In the genomic region with DNA sequence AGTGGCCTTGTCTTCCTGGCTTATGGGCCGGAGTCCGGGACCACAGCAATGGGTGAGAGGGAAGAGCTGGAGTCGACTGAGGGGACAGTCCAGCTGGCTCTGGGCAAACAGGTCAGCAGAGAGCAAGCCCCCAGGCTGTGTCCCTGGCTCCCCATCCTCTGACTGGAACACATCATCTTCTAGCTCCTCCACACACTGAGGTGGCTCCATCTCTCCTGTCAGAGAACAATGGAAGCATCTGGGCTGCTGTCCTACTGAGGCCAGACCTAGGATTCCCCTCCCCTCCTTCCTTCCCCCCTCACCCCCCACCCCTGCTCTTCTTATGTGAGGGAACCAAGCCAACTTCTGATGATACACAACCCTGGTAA, we compare ENCODE assay signal across 8 mouse cellular contexts. TPM values are rescaled to one million over a fixed set of nuclear protein-coding genes. Genes with fewer than 3 reads are reported as not detected.
A peak's percentile ranks its signal among the peaks of the same experiment; 100 is the strongest.
DNase-seq lines count a peak whose midpoint lies in the region; ATAC-seq and TF ChIP-seq lines count a peak whose summit lies in the region.

No protein-coding gene starts in this region.

- no peak overlapping the region for H3K9ac ChIP-seq in forebrain, embryonic 12.5 days
- no peak overlapping the region for H3K9ac ChIP-seq in forebrain, embryonic 11.5 days (ENCODE audit: low read length)
- peak overlapping the region; percentile 9; the same call in 1 of the 2 replicates for H3K9ac ChIP-seq in liver, adult 2 months (ENCODE audit: low read depth, low read length)
- H3K9ac ChIP-seq in limb, embryonic 14.5 days (ENCODE audit: low read depth, low read length, severe bottlenecking), result 0 out of 2 replicates have a peak overlapping the region, but pooled peaks have one; percentile 16

- intact Hi-C loops in left cerebral cortex, postnatal 14 days (cut with DNase I), result loop anchor here (5.0 kb wide), 2 partner anchors 51 to 59 kb away; a partner anchor contains a TSS

- WGBS in forebrain, embryonic 12.5 days, result 29% methylated on average over 3 of the region's 3 CpGs
- WGBS in forebrain, embryonic 11.5 days, result 33% methylated on average over 3 of the region's 3 CpGs
- 82% methylated on average over 3 of the region's 3 CpGs for WGBS in liver, adult 2 months
- 36% methylated on average over 3 of the region's 3 CpGs for WGBS in embryonic facial prominence, embryonic 10.5 days
- 55% methylated on average over 3 of the region's 3 CpGs for WGBS in limb, embryonic 14.5 days

- H3K27ac ChIP-seq in forebrain, embryonic 12.5 days, result no peak overlapping the region
- H3K27ac ChIP-seq in forebrain, embryonic 11.5 days (ENCODE audit: low read depth, low read length), result no peak overlapping the region
- H3K27ac ChIP-seq in liver, adult 2 months (replicated peaks; ENCODE audit: insufficient read depth, low read depth, low read length), result peak overlapping the region; percentile 16; the same call in 1 of the 2 replicates
- H3K27ac ChIP-seq in embryonic facial prominence, embryonic 10.5 days (replicated peaks), result peak overlapping the region; percentile 91
- H3K27ac ChIP-seq in limb, embryonic 14.5 days (replicated peaks; ENCODE audit: low read depth, low read length), result 0 out of 2 replicates have a peak overlapping the region, but pooled peaks have one; percentile 92

- no peaks in the 10 kb centered on the region for H3K9me3 ChIP-seq in forebrain, embryonic 12.5 days
- no peaks in the 10 kb centered on the region for H3K9me3 ChIP-seq in forebrain, embryonic 11.5 days (ENCODE audit: control insufficient read depth, low read length)
- H3K9me3 ChIP-seq in embryonic facial prominence, embryonic 10.5 days, result no peaks in the 10 kb centered on the region
- H3K9me3 ChIP-seq in limb, embryonic 14.5 days (ENCODE audit: control insufficient read depth, low read length), result no peaks in the 10 kb centered on the region

- H3K4me2 ChIP-seq in forebrain, embryonic 12.5 days, result peak overlapping the region; percentile 10; the same call in 1 of the 2 replicates
- H3K4me2 ChIP-seq in forebrain, embryonic 11.5 days (ENCODE audit: low read depth, low read length, severe bottlenecking), result no peak overlapping the region
- H3K4me2 ChIP-seq in limb, embryonic 14.5 days (replicated peaks; ENCODE audit: low read depth, low read length, severe bottlenecking), result peak overlapping the region; percentile 92

- TF ChIP-seq CTCF in liver, adult 2 months (IDR thresholded peaks at IDR 0.05; ENCODE audit: low read depth, low read length), result no peak

- ATAC-seq in forebrain, embryonic 12.5 days (ENCODE audit: low FRiP score), result no peak
- no peak for ATAC-seq in forebrain, embryonic 11.5 days (replicated peaks; ENCODE audit: low FRiP score)
- no peak for ATAC-seq in limb, embryonic 14.5 days (ENCODE audit: low FRiP score, low read depth)

- no peak overlapping the region for H3K4me3 ChIP-seq in forebrain, embryonic 12.5 days (replicated peaks)
- H3K4me3 ChIP-seq in forebrain, embryonic 11.5 days (ENCODE audit: low read depth, low read length), result no peak overlapping the region
- no peak overlapping the region for H3K4me3 ChIP-seq in liver, adult 2 months (ENCODE audit: insufficient read depth, low read depth, low read length)
- H3K4me3 ChIP-seq in embryonic facial prominence, embryonic 10.5 days, result peak overlapping the region; percentile 93
- H3K4me3 ChIP-seq in limb, embryonic 14.5 days (replicated peaks; ENCODE audit: low read length), result peak overlapping the region; percentile 87; the same call in 1 of the 2 replicates

- H3K27me3 ChIP-seq in forebrain, embryonic 12.5 days, result peaks cover 36% of the 10 kb centered on the region
- peaks cover 3% of the 10 kb centered on the region for H3K27me3 ChIP-seq in forebrain, embryonic 11.5 days (ENCODE audit: control insufficient read depth, insufficient read depth, low read length)
- no peaks in the 10 kb centered on the region for H3K27me3 ChIP-seq in liver, adult 2 months (ENCODE audit: control insufficient read depth, insufficient read depth, low read length)
- peaks cover 16% of the 10 kb centered on the region; the same call in 1 of the 2 replicates for H3K27me3 ChIP-seq in embryonic facial prominence, embryonic 10.5 days (replicated peaks; ENCODE audit: low read depth, poor library complexity, severe bottlenecking)
- no peaks in the 10 kb centered on the region for H3K27me3 ChIP-seq in limb, embryonic 14.5 days (ENCODE audit: control insufficient read depth, insufficient read depth, low read length)

- TF ChIP-seq POLR2A in liver, adult 2 months (IDR thresholded peaks at IDR 0.05; ENCODE audit: extremely low read depth, insufficient read depth, low read length), result no peak
- TF ChIP-seq POLR2A in limb, embryonic 14.5 days (IDR thresholded peaks at IDR 0.05; ENCODE audit: borderline replicate concordance, extremely low read depth, insufficient read depth, insufficient read length), result no peak

- H3K36me3 ChIP-seq in forebrain, embryonic 12.5 days (replicated peaks), result no peaks in the 10 kb centered on the region
- H3K36me3 ChIP-seq in forebrain, embryonic 11.5 days (ENCODE audit: control insufficient read depth, insufficient read depth, low read length), result no peaks in the 10 kb centered on the region
- no peaks in the 10 kb centered on the region for H3K36me3 ChIP-seq in liver, adult 2 months (ENCODE audit: control insufficient read depth, insufficient read depth, low read length)
- H3K36me3 ChIP-seq in embryonic facial prominence, embryonic 10.5 days (replicated peaks), result peaks cover under 1% of the 10 kb centered on the region; the same call in 1 of the 2 replicates
- 0 out of 2 replicates have a peak, but pooled peaks cover 2% of the 10 kb centered on the region for H3K36me3 ChIP-seq in limb, embryonic 14.5 days (ENCODE audit: control insufficient read depth, insufficient read depth, low read length)

- peaks cover 65% of the 10 kb centered on the region for H3K4me1 ChIP-seq in forebrain, embryonic 12.5 days
- H3K4me1 ChIP-seq in forebrain, embryonic 11.5 days (replicated peaks; ENCODE audit: control insufficient read depth, insufficient read depth, low read length), result peaks cover 7% of the 10 kb centered on the region
- peaks cover 42% of the 10 kb centered on the region for H3K4me1 ChIP-seq in liver, adult 2 months (ENCODE audit: control insufficient read depth, insufficient read depth, low read length)
- H3K4me1 ChIP-seq in embryonic facial prominence, embryonic 10.5 days, result peaks cover 84% of the 10 kb centered on the region
- peaks cover 66% of the 10 kb centered on the region for H3K4me1 ChIP-seq in limb, embryonic 14.5 days (ENCODE audit: control insufficient read depth, insufficient read depth, low read length)

- no peaks in the 10 kb centered on the region for H3K79me2 ChIP-seq in liver, adult 2 months (ENCODE audit: control insufficient read depth, insufficient read depth, low read length)

- no peak for DNase-seq in forebrain, embryonic 11.5 days (ENCODE audit: low spot score)
- DNase-seq in liver, adult 2 months (ENCODE audit: extremely low read depth, low read depth, low spot score), result no peak
- DNase-seq in liver, result no peak
- DNase-seq in embryonic facial prominence, embryonic 10.5 days (ENCODE audit: low spot score), result no peak
- DNase-seq in limb, embryonic 14.5 days (ENCODE audit: low spot score), result no peak
- DNase-seq in left cerebral cortex, postnatal 14 days (ENCODE audit: low spot score in 2 of 2), result no peak
- DNase-seq in adrenal gland, postnatal 14 days, result no peak

RNA-seq across cellular contexts. Expression of a gene that starts 2.7 kb away (rescaled TPM):
- 2.2 and 3.0 TPM in 2 replicates for polyA plus RNA-seq in forebrain, embryonic 12.5 days (2016; fragmentation: Nextera tagmentation; extraction: Ambion mirVana)
- 2.4 and 6.0 TPM in 2 replicates for polyA plus RNA-seq in forebrain, embryonic 11.5 days (2014; fragmentation: Nextera tagmentation; extraction: Ambion mirVana)
- 10.9 and 17.0 TPM in 2 replicates for total RNA-seq in liver, adult 2 months (2014; rRNA removed)
- polyA plus RNA-seq in liver, adult 2 months (2012; rRNA removed), result 3.9 and 5.7 TPM in 2 replicates
- 5.6 and 6.0 TPM in 2 replicates for polyA plus RNA-seq in embryonic facial prominence, embryonic 10.5 days (2016; fragmentation: Nextera tagmentation; extraction: Ambion mirVana)
- 28.4 and 29.2 TPM in 2 replicates for polyA plus RNA-seq in limb, embryonic 14.5 days (2012; rRNA removed)
- polyA plus RNA-seq in limb, embryonic 14.5 days (2014; fragmentation: Nextera tagmentation; extraction: Ambion mirVana), result 5.1 and 6.2 TPM in 2 replicates
- total RNA-seq in left cerebral cortex, postnatal 14 days (2021), result 1 to 10 TPM; 3.8 to 4.4 TPM
- 14.4 and 26.8 TPM in 2 replicates for total RNA-seq in adrenal gland, postnatal 14 days (2021)

RNA-seq across cellular contexts. Expression of a gene that starts 51.2 kb away (rescaled TPM):
- 112 and 126 TPM in 2 replicates for polyA plus RNA-seq in forebrain, embryonic 12.5 days (2016; fragmentation: Nextera tagmentation; extraction: Ambion mirVana)
- polyA plus RNA-seq in forebrain, embryonic 11.5 days (2014; fragmentation: Nextera tagmentation; extraction: Ambion mirVana), result 146 and 148 TPM in 2 replicates
- 0.65 and 2.3 TPM in 2 replicates for total RNA-seq in liver, adult 2 months (2014; rRNA removed)
- 0.20 and 0.21 TPM in 2 replicates for polyA plus RNA-seq in liver, adult 2 months (2012; rRNA removed)
- polyA plus RNA-seq in embryonic facial prominence, embryonic 10.5 days (2016; fragmentation: Nextera tagmentation; extraction: Ambion mirVana), result 162 and 169 TPM in 2 replicates
- polyA plus RNA-seq in limb, embryonic 14.5 days (2012; rRNA removed), result 48.5 and 53.5 TPM in 2 replicates
- polyA plus RNA-seq in limb, embryonic 14.5 days (2014; fragmentation: Nextera tagmentation; extraction: Ambion mirVana), result 64.4 and 70.4 TPM in 2 replicates
- total RNA-seq in left cerebral cortex, postnatal 14 days (2021), result 1 to 10 TPM; 1.5 to 1.9 TPM
- total RNA-seq in adrenal gland, postnatal 14 days (2021), result 19.5 and 21.4 TPM in 2 replicates

Comparison
In these comparisons a context has a peak if more than half of its experiments do, and no peak if none do; other contexts are left out.
1. H3K27ac ChIP-seq: peak in liver, adult 2 months (single experiment), embryonic facial prominence, embryonic 10.5 days (single experiment) and limb, embryonic 14.5 days (single experiment); none in forebrain, embryonic 12.5 days (single experiment) and forebrain, embryonic 11.5 days (single experiment).
2. H3K4me3 ChIP-seq: peak in embryonic facial prominence, embryonic 10.5 days (single experiment) and limb, embryonic 14.5 days (single experiment); none in forebrain, embryonic 12.5 days (single experiment), forebrain, embryonic 11.5 days (single experiment) and liver, adult 2 months (single experiment).
3. H3K9ac ChIP-seq: peak in liver, adult 2 months (single experiment) and limb, embryonic 14.5 days (single experiment); none in forebrain, embryonic 12.5 days (single experiment) and forebrain, embryonic 11.5 days (single experiment).
4. RNA of a gene that starts 51.2 kb away (polyA plus RNA-seq): 162 to 169 TPM in embryonic facial prominence, embryonic 10.5 days, 146 to 148 TPM in forebrain, embryonic 11.5 days, 112 to 126 TPM in forebrain, embryonic 12.5 days and 48.5 to 70.4 TPM in limb, embryonic 14.5 days; 0.20 to 0.21 TPM in liver, adult 2 months; every median in the first group is over 10 times any median in the second.